Mouse (Mus musculus) ES-E14 (cell line): Measurements from ENCODE around the gene C1qtnf7.

Experiments used
- CHD2 ChIP-seq: IDR thresholded peaks from 2 replicates; pipeline ENCODE4 v1.6.1; 2014; ENCODE audit warnings: mild to moderate bottlenecking, low read depth, low read length, inconsistent platforms
- HCFC1 ChIP-seq: IDR thresholded peaks from 2 replicates; pipeline ENCODE4 v1.6.1; 2012; ENCODE audit warnings: low read length, inconsistent platforms, borderline replicate concordance; ENCODE audit not compliant: insufficient read depth
- ZC3H11A ChIP-seq: IDR thresholded peaks from 2 replicates; pipeline ENCODE4 v1.6.1; 2012; ENCODE audit warnings: low read depth, mild to moderate bottlenecking, inconsistent platforms, low read length, borderline replicate concordance
- ZNF384 ChIP-seq: IDR thresholded peaks from 2 replicates; pipeline ENCODE4 v1.6.1; 2012; ENCODE audit warnings: low read depth, low read length, inconsistent platforms

GRCm38 (mm10) chr5:43542246-43542845, 27.0 kb downstream of the C1qtnf7 start:
- TF ChIP-seq ZNF384 (no peak), CHD2 (no peak), HCFC1 (no peak), ZC3H11A (no peak)
